Mouse (Mus musculus): Measurements from ENCODE around the gene Pms1.

Gene Pms1

GRCm38 (mm10) chr1:53191234-53191633, 105.6 kb downstream of the Pms1 start:
- DNase-seq, result no peak

- DNase-seq, result no peak
These were observed 107.2 kb downstream of the Pms1 start for GRCm38 (mm10) chr1:53189620-53190019.

- DNase-seq, result no peak
These were observed 109.3 kb downstream of the Pms1 start, which contains the start of gene 1700019A02Rik for GRCm38 (mm10) chr1:53187536-53187935. Gene 1700019A02Rik, minus strand, starts transcription at chr1:53187636.

DNA sequence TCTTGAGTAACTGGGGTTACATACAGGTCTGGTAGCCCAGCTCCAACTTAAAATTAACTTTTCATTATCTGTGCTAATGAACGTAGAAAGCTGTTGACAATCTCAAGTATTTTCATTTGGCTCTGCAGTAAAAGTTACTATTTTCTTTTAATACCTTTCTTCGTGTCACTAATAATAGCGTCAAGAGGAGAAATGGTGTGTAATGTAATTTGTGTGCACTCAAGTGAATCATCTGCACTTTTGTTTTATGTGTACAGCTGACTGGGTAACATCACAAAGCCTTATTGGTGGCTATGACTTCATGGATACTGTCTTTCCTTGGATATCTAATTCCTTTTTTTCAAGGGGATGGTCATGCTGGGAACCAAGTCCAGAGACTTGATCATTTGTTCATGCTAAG, 110.5 kb downstream of the Pms1 start:
- no peak for DNase-seq

- DNase-seq, result no peak
These were observed 139.1 kb downstream of the Pms1 start for GRCm38 (mm10) chr1:53157715-53158114.

Measured in kidney, postnatal 10 days (tissue).